Mouse (Mus musculus) gastrocnemius, adult 2 months (tissue): ENCODE measurements around the gene Rgs13. TPM values are rescaled to one million over a fixed set of nuclear protein-coding genes. Genes with fewer than 3 reads are reported as not detected.
A peak's percentile ranks its signal among the peaks of the same experiment; 100 is the strongest.

ENCODE experiments used
- DNase-seq: peaks from one replicate; pipeline ENCODE4 v3.0.0; 2022
- H3K27ac ChIP-seq: fragments of 200-600 bp; 2 replicates; pipeline ENCODE4 v1.8.1; 2022; ENCODE audit warnings: mild to moderate bottlenecking
- H3K4me3 ChIP-seq: fragments of 200-600 bp; 2 replicates; pipeline ENCODE4 v1.8.1; 2022; ENCODE audit warnings: mild to moderate bottlenecking, moderate library complexity
- CTCF ChIP-seq: fragments of 200-600 bp; IDR thresholded peaks from 2 replicates; pipeline ENCODE4 v1.8.1; 2022; ENCODE audit warnings: antibody characterized with exemption, mild to moderate bottlenecking, moderate library complexity
- intact Hi-C: fragments of 180-260 bp; cut with DNase I; formaldehyde crosslinking; loops from one replicate; pipeline ENCODE4 v1.15.1; 2025
- long read RNA-seq, 2 experiments: library from polyadenylated mRNA; stranded (forward); transcript quantifications; one replicate each; pipeline ENCODE4 v2.0.0; 2021
- total RNA-seq, 2 experiments: library from RNA; stranded (reverse); gene quantifications; 2 replicates each; pipeline ENCODE4 v1.2.3; 2021

Rgs13 gene
- not detected for total RNA-seq
- long read RNA-seq, experiment 1 = 0 reads
- long read RNA-seq, experiment 2 = 0 reads

GRCm38 (mm10) chr1:144177166-144177565, at the start of gene Rgs13:
Rgs13 (minus strand) TSS chr1:144177372.
- DNase-seq = no peak
- H3K27ac ChIP-seq = no peak within 1 kb of the TSS
- H3K4me3 ChIP-seq = no peak within 1 kb of the TSS
- intact Hi-C loops = no loop called here
- no peak for TF ChIP-seq CTCF

DNA sequence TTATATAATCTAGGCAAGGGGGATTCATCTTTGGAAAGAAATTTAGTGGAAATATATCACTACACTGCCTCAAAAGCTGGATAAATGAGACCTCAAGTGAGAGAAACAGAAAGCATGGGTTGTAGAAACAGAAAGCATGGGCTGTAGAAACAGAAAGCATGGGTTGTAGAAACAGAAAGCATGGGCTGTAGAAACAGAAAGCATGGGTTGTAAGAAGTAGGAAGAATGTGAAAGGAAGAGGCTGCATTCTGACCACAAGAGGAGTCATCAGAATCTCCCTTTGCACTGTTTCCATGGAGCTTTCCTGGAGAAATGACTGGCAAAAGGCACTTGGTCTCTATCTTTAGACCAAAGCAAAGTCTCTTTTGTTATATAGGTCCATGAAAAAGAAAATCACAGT, 38.1 kb upstream of the Rgs13 start:
- no peak overlapping the region for H3K4me3 ChIP-seq
- no peak for DNase-seq
- TF ChIP-seq CTCF = no peak
- no peak overlapping the region for H3K27ac ChIP-seq
- intact Hi-C loops = no loop called here

DNA sequence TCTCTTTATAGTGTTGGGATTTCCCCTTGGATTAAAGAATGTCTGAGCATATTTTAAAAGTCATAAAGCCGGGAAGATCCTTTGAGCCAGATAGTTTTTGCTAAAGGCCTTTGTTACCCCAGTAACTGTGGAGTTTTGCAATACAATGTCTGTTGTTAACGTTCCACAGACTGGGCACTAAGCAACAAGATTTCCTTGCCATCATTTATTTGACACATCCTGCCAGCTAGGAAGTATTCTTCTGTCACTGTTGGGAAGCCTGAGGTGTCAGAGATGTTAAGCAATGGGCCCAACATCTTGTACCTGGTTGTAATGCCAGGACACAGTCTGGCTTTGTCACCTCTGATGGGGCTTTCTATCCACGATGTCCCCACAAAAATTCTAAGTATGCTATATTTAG, 33.7 kb upstream of the Rgs13 start:
- no peak overlapping the region for H3K4me3 ChIP-seq
- no peak for TF ChIP-seq CTCF
- DNase-seq = no peak
- H3K27ac ChIP-seq = no peak overlapping the region
- intact Hi-C loops = no loop called here

DNA sequence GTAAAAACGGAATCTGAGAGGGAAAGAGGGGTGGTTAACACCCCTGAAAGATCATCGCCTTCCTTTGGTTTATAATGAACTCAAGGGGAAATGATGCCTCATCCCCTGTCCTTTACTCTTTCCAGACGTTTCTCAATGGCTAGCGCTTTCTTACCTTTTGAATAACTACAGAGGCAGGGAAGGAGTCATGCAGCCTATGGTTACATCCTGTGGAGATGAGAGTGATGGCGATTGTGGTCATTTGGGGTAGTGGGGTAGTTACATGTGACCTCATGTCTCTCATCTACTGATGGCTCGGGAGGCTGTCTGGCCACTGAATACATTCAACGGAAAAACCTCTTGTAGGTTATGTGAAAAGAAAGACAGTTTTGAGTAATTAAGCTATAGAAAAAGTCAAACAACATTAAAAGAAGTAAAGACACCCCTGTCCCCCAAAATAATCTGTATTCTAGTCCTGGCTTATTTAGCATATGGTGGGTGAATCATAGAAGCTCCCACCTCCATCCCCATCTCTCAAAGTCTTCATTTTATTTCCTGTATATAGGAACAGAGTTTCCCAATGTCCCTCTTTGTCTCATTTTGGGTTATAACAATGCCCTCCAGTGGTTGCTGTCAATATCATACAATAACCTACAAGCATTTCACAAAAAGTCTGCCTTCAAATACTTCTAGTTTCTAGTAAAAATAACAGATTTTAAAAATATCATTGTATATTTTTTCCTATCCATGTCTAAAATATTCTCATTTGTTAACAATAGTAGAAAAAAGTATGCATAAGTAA, 29.3 kb upstream of the Rgs13 start:
- no peak overlapping the region for H3K4me3 ChIP-seq
- no peak overlapping the region for H3K27ac ChIP-seq
- intact Hi-C loops = no loop called here
- no peak for DNase-seq
- TF ChIP-seq CTCF = no peak

DNA sequence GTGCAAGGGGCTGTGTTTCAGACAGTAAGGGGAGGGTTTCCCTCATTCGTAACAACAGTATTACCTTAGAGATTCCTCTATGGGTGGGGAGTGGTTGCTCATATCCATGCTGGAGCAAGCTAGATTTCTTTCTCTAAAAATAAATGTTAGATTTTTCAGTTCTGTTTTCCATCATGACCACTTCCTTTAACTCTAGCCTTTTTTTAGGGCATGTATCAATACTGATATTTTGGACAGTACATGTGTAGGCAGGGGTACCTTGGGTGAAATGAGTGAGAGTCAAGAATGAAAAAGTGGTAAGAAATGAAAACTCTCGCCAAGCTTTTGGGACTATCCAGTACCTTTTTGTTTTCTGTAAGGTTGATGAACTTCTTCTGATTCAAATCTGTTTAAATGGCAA, 27.6 kb upstream of the Rgs13 start:
- intact Hi-C loops = loop anchor here (5.0 kb wide), 1 partner anchor 173 kb away; no protein-coding TSS in a partner anchor
- TF ChIP-seq CTCF = no peak

GRCm38 (mm10) chr1:144202939-144203338, 25.8 kb upstream of the Rgs13 start:
- Histone ChIP-seq H3K27ac (no peak overlapping the region), H3K4me3 (no peak overlapping the region)
- no peak for DNase-seq
- intact Hi-C loops = loop anchor here (5.0 kb wide), 1 partner anchor 174 kb away; no protein-coding TSS in a partner anchor
- TF ChIP-seq CTCF = no peak

More for the DNA sequence above, 27.6 kb upstream of the Rgs13 start:
- DNase-seq = no peak
- Histone ChIP-seq H3K4me3 (no peak overlapping the region), H3K27ac (no peak overlapping the region)

- DNase-seq = no peak
- intact Hi-C loops = loop anchor here (5.0 kb wide), 1 partner anchor 177 kb away; no protein-coding TSS in a partner anchor
Observed at GRCm38 (mm10) chr1:144200496-144200895, 23.3 kb upstream of the Rgs13 start.

GRCm38 (mm10) chr1:144199538-144199937, 22.4 kb upstream of the Rgs13 start:
- intact Hi-C loops = loop anchor here (5.0 kb wide), 1 partner anchor 397 kb away; no protein-coding TSS in a partner anchor
- no peak overlapping the region for H3K27ac ChIP-seq
- H3K4me3 ChIP-seq = no peak overlapping the region
- DNase-seq = no peak
- no peak for TF ChIP-seq CTCF

More at GRCm38 (mm10) chr1:144200496-144200895, 23.3 kb upstream of the Rgs13 start:
- no peak for TF ChIP-seq CTCF
- Histone ChIP-seq H3K27ac (no peak overlapping the region), H3K4me3 (no peak overlapping the region)

DNA sequence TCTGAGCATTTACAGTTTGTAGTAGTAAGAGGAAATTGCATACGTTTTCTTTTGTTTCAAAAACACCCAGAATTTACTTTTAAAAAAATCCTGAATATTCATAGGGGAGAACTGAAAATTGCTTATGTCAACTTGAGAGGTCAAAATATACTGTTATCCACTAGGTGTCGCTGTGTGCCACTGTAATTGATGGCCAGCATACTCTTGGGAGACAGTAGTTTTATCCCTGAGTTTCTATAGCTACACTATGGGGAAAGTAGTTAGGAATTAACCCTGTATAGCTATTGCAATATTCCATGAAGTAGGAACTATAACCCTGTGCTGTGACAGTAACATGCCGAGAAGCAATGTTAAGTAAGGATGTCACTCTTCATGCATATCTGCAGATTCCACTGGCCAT, 20.5 kb upstream of the Rgs13 start:
- peak; percentile 74 for TF ChIP-seq CTCF
- no peak overlapping the region for H3K27ac ChIP-seq
- intact Hi-C loops = loop anchor here (5.0 kb wide), 1 partner anchor 395 kb away; no protein-coding TSS in a partner anchor
- no peak overlapping the region for H3K4me3 ChIP-seq
- DNase-seq = no peak

DNA sequence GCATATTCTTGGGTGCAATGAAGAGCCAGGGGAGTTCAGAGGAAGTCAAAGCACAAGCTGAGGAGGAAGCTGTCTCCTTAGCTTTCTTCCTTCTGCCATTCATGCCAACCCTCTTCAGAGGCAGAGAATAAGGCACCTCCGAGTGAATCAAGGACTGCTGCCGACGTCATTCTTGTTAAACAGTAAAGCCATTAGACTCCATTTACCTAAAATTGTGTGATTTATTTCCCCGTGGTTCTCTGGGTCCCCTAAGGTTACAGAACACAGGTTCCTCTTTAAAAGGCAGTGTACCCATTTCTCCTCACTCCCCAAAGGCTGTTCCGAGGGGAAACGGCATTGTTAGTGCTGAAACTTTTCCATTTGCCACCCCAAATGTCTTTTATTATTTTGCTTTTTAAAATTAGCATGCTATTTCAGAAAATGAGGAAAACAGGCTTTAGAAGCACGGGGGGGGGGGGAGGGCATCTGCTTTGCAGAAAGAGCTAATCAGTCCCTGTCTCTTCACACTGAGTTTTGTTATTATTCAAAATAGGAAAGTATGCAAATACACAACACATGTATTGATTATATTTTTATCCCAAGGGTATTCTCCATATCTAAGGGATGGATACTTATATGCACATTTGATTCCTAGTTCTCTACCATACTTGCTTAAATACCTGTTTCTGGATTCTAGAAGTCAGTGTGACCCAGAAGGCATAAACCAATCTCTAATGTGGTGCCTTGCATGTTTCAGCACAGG, 9.7 kb upstream of the Rgs13 start:
- intact Hi-C loops = no loop called here
- TF ChIP-seq CTCF = no peak
- H3K4me3 ChIP-seq = no peak overlapping the region
- no peak overlapping the region for H3K27ac ChIP-seq
- no peak for DNase-seq

DNA sequence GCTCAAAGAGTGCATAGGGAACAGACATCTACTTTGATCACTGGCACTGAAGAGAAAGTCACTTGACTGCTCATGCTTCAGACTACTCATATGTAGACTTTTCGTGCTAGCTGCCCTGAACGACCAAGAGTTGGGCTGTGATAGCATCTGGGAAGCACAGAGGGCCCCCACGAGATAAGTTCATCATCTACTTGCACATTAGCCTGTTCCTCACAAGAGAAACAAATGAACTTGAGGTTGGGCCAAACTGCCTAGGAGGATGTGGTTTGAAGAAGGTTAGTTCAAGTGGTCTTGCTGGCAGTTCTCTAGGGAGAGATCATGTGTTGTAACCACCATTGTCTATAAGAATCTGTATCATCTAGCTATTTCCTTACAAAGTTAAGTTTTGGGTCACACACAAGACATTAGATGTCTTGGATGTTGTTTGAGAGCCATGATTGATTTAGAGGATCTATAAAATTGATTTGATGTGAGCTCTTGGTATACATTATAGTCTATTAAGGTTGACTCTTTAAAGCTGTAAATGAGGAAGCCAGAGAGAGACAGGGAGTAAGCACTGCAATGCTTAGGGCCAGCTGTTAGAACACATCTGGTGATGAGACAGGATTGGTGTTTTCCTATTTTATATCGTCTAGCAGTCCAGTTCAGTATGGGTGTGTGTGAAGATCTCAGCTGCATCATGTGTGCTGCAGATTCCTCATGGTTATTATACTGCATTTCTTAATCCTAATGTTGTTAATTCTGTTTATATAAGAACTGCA, 8.0 kb upstream of the Rgs13 start:
- intact Hi-C loops = no loop called here
- no peak for DNase-seq
- Histone ChIP-seq H3K4me3 (no peak overlapping the region), H3K27ac (no peak overlapping the region)
- no peak for TF ChIP-seq CTCF

DNA sequence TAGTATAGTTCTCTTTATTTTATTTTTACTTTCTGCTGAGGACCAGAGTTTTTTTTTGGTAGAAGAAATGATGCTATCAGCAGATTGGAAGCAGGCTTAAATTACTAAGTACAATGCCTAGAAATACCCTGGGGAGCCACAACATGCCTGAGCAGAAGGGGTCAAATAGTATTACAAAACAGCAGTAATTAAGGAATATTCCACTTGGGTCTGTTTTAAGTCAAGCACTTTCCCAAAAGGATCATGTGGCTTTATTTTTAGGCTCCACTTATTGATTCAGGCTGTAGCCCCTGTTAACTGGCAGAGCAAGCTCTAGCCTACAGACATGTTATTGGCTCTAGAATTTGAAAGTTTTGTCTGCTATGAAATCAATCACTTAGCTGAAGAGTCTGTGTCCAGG, 6.5 kb upstream of the Rgs13 start:
- intact Hi-C loops = no loop called here

More for the DNA sequence above, 6.5 kb upstream of the Rgs13 start:
- TF ChIP-seq CTCF = no peak
- Histone ChIP-seq H3K4me3 (no peak overlapping the region), H3K27ac (no peak overlapping the region)
- DNase-seq = no peak
